Comparison of ENCODE assay signal across 19 mouse cellular contexts in genomic region chr5:144652231-144652630, GRCm38 (mm10).
"Had no signal": no experiment of that assay in that cellular context is flagged by ENCODE, and none has a peak within 500 bp of the region (broad histone marks: within the 10 kb centered on the region; RNA-seq: fewer than 3 reads in every experiment).

No protein-coding gene starts in this region.

- H3K36me3 ChIP-seq: limb, embryonic 12.5 days; limb, embryonic 15.5 days; midbrain, embryonic 12.5 days; midbrain, embryonic 15.5 days; neural tube, embryonic 12.5 days; neural tube, embryonic 15.5 days had no signal

- H3K27ac ChIP-seq: limb, embryonic 12.5 days; limb, embryonic 15.5 days; liver, embryonic 14.5 days; macrophage; midbrain, embryonic 12.5 days; midbrain, embryonic 15.5 days; neural tube, embryonic 12.5 days; neural tube, embryonic 15.5 days; stomach, postnatal 0 days had no signal

- H3K4me1 ChIP-seq: limb, embryonic 12.5 days; limb, embryonic 15.5 days; midbrain, embryonic 12.5 days; midbrain, embryonic 15.5 days; neural tube, embryonic 15.5 days had no signal

- ATAC-seq: liver, postnatal 0 days; lung, postnatal 0 days; midbrain, embryonic 15.5 days had no signal

- H3K9ac ChIP-seq: limb, embryonic 12.5 days; limb, embryonic 15.5 days; liver, embryonic 14.5 days; liver, postnatal 0 days; lung, embryonic 14.5 days; midbrain, embryonic 12.5 days; midbrain, embryonic 15.5 days; neural tube, embryonic 12.5 days; neural tube, embryonic 15.5 days had no signal

- DNase-seq: left cerebral cortex, postnatal 4 days; liver, postnatal 0 days; lung, embryonic 14.5 days; right cerebral cortex, adult 18-20 months; right cerebral cortex, postnatal 14 days; right cerebral cortex, postnatal 4 days; thymus, adult 2 months; thymus, postnatal 25 days had no signal

- H3K27me3 ChIP-seq: limb, embryonic 12.5 days; limb, embryonic 15.5 days; midbrain, embryonic 12.5 days; midbrain, embryonic 15.5 days; neural tube, embryonic 12.5 days; neural tube, embryonic 15.5 days had no signal

- H3K4me3 ChIP-seq: limb, embryonic 12.5 days; limb, embryonic 15.5 days; midbrain, embryonic 12.5 days; midbrain, embryonic 15.5 days; neural tube, embryonic 12.5 days; neural tube, embryonic 15.5 days had no signal

- H3K9me3 ChIP-seq: limb, embryonic 15.5 days; midbrain, embryonic 12.5 days; midbrain, embryonic 15.5 days; neural tube, embryonic 12.5 days; neural tube, embryonic 15.5 days had no signal

- H3K4me2 ChIP-seq: limb, embryonic 12.5 days; limb, embryonic 15.5 days; liver, embryonic 11.5 days; lung, embryonic 14.5 days; midbrain, embryonic 12.5 days; midbrain, embryonic 15.5 days; neural tube, embryonic 12.5 days; neural tube, embryonic 15.5 days had no signal
